Mouse (Mus musculus): ENCODE data around the gene Sart1.
"Not testable (repeated sequence)": the region's sequence is repeated elsewhere in the genome, so short reads cannot be mapped to it uniquely, and the experiment has no call there.

Sart1 gene

GRCm38 (mm10) chr19:5414534-5414957 is 26.0 kb upstream of the Sart1 start:
- no peak for DNase-seq (ENCODE audit: low spot score in 2 of 2)

GRCm38 (mm10) chr19:5413840-5414239 is 25.3 kb upstream of the Sart1 start:
- no peak for DNase-seq (ENCODE audit: low spot score in 2 of 2)

- DNase-seq (ENCODE audit: low spot score in 2 of 2) = no peak
Observed at GRCm38 (mm10) chr19:5411961-5412360, 23.5 kb upstream of the Sart1 start.

DNA sequence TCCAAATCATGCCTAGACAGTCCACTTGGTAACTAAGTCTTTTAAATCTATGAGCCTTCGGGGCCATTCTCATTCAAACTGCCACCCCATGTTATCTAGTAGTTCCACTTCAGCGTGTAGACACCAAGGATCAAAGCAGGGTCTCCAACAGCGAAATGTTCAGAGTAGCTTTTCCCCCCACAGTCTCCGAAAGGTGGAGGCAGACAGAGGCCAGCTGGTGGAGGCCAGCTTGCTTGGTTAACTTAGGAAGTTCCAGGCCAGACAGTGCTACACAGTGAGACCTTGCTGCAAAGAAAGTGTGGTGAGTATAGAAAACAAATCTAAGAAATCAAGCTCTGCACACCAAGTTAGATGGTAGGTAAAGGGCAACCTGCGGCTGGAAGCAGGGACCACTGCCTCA is 22.1 kb upstream of the Sart1 start:
- DNase-seq (ENCODE audit: low spot score in 2 of 2) = no peak

DNA sequence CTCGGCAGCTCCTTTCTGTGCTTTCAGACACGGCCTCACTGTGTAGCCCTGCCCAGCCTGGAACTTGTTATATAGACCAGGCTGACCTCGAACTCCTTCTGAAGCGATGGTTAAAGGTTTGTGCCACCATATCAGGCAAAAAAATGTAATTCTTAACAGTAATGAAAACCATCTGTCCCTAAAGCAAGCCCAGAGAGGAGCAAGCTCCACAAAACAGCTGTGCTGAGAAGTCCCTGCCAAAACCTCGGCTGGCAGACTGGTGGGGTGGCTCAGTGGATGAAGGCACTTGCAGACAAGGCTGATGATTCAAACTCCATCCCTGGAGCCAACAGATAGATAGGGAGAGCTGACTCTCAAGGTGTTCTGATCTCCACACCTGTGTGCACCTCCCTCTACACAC is 20.6 kb upstream of the Sart1 start:
- DNase-seq (ENCODE audit: low spot score in 2 of 2) = no peak

- DNase-seq (ENCODE audit: low spot score in 2 of 2) = no peak
Observed at GRCm38 (mm10) chr19:5408057-5409001, 19.8 kb upstream of the Sart1 start.

GRCm38 (mm10) chr19:5407133-5407532 is 18.6 kb upstream of the Sart1 start:
- DNase-seq (ENCODE audit: low spot score in 2 of 2) = no peak

GRCm38 (mm10) chr19:5406531-5407126 is 18.1 kb upstream of the Sart1 start:
- not testable (repeated sequence) for DNase-seq (ENCODE audit: low spot score in 2 of 2)

- no peak for DNase-seq (ENCODE audit: low spot score in 2 of 2)
Observed at GRCm38 (mm10) chr19:5405924-5406323, 17.4 kb upstream of the Sart1 start.

GRCm38 (mm10) chr19:5402293-5402692 is 13.8 kb upstream of the Sart1 start, which contains the start of gene Tsga10ip:
TSS of gene Tsga10ip (minus strand) at chr19:5402526.
- DNase-seq (ENCODE audit: low spot score in 2 of 2) = no peak

DNA sequence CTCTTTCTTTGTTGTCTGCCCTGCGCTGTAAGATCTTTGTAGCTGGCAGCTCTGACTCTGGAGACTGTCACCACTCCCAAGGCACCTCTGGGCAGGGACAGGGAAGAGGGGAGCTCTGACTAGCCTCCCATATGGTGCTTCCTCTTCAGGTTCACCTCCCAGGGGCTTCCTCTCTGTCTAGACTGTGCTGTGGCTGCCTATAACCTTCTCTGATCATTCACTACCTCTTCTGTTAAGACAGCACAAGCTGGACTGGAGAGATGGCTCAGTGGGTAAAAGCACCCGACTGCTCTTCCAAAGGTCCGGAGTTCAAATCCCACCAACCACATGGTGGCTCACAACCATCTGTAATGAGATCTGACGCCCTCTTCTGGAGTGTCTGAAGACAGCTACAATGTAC is 12.6 kb upstream of the Sart1 start:
- DNase-seq (ENCODE audit: low spot score in 2 of 2) = not testable (repeated sequence)

DNA sequence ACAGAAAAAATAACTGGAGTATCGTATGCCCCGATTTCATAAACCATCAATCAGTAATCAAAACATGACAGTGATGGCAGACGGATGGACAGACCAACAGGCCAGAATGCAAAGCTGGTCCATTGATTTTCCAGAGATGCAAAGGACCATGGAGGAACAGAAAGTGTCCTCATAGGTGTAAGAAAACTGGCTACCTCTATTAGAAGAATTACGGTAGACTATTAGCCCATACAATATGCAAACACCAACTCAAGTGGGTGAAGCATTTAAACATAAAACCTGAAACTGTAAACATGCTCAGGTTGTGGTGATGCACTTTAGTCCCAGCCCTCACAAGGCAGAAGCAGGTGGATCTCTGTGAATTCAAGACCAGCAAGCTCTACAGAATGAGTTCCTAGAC is 6.9 kb upstream of the Sart1 start:
- no peak for DNase-seq (ENCODE audit: low spot score in 2 of 2)

DNA sequence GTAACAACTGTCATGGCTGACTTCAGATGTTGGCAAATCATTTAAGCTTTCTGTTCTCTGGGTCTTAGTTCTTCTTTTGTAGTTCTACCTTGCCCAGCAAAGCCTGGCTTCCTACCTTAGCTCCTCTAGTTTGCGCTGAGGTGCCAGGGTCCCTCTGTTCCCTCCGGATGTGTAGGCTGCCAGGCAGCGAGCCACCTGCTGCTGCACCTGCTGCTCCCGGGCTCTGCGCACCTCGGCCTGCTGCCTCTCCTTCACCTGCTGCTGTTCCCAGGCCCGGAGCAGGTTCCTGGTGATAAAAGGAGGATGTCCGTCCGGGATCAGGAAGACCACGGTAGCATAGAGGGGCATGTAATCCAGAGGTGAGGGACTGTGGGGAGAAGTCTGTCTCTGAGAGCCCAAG is 5.7 kb upstream of the Sart1 start:
- DNase-seq (ENCODE audit: low spot score in 2 of 2) = no peak

- no peak for DNase-seq (ENCODE audit: low spot score in 2 of 2)
Observed at GRCm38 (mm10) chr19:5392892-5393291, 4.4 kb upstream of the Sart1 start.

DNA sequence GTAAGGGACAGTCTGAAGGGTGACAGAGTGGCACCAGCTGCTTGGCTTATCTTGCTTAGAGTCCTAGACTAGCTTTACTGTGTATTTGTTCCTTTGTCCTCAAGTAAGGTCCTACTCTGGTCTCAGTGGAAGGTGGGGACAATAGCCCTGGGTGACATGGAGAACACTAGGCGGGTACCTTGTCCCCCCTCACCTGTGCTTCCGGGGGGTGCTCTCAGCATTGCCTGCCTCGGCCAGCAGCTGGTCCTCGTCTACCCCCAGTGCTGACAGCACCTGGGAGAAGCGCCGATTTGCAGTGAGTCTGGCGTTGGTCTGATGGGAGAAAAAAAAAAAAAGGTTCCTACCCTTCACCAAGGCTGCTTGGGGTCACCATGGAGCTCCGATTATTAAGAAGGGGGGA is 1.9 kb upstream of the Sart1 start:
- no peak for DNase-seq (ENCODE audit: low spot score in 2 of 2)

DNA sequence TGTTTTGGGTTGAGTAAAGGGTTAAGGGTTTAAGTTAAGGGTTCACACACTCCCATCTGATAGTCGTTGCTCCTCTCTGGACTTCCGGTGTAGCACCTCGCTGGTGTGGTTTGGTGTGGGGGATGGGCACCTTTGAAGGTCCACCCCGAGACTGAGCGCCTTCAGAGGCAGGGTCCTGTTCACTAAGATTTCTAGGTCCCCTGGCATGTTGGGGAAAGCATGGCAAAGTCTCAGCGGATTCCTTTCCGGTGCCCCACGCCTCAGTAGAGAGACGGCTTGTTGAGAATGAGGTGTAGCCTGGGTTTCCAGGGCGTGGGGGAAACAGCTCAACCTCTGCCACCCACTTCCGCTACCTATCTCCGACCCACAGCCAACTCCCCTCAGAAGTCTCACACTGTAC is 1.1 kb upstream of the Sart1 start:
- DNase-seq (ENCODE audit: low spot score in 2 of 2) = no peak

DNA sequence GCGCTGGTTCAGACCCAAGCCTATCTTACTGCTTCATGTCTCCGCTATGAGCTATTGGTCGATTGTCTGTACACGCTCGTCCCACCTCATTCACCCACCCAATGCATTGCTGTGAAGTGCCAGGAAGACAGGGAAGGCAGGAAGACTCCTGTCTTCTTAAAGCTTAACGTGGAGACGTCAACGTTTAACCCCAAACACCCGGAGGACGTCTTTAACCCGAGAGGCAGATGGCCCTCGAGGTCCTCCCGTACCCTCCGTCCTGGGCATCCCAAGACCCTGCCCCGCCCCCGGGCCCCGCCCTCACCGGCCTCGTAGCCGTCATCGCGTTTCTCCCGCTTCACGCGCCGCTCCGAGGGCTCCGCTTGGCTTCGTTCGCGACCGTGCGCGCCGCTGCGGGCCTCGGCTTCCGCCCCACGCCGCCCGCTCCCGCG is 477 bp downstream of the Sart1 start:
- DNase-seq (ENCODE audit: low spot score in 2 of 2) = no peak

DNA sequence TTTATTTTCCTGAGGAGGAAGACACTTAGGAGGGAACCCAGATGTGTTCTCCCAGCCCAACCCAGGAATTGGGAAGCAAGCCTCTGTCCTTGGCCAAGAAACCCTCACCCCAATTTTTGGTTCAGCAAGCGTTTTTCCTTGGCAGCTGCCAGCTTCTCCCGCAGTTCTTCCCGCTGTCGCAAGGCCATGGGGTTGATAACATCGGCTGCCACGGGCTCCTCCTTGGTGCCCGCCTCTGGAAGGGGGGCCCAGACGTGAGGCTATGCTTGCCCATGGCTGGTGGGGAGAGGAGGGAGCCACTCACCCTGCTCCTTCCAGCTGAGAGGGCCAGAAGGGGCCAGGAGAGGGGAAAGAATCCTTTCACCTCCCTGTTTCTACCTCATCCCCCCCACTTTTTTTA is 3.8 kb downstream of the Sart1 start:
- DNase-seq (ENCODE audit: low spot score in 2 of 2) = no peak

DNA sequence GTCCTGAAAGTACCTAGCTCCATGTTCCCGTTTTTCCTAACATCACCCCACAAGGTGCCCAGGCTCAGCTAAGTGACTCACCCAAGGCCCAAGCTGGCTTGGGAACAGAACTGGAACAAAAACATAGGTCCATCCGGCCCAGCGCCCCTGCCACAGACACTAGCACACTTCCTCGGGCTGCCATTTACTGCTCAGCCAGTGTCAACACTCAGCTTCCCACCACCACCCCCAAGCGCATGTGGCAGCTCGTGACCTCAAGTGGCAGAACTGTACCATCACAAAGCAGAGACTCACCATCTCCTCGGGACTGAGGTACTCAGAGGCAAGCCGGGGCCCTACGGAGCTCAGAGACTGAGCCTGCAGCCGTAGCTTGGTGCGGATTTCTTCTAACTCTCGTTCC is 5.2 kb downstream of the Sart1 start:
- DNase-seq (ENCODE audit: low spot score in 2 of 2) = no peak

- no peak for DNase-seq (ENCODE audit: low spot score in 2 of 2)
Observed at GRCm38 (mm10) chr19:5377446-5377845, 11.1 kb downstream of the Sart1 start.

GRCm38 (mm10) chr19:5374748-5375147 is 13.8 kb downstream of the Sart1 start:
- DNase-seq (ENCODE audit: low spot score in 2 of 2) = no peak

GRCm38 (mm10) chr19:5374177-5374576 is 14.3 kb downstream of the Sart1 start:
- DNase-seq (ENCODE audit: low spot score in 2 of 2) = no peak

DNA sequence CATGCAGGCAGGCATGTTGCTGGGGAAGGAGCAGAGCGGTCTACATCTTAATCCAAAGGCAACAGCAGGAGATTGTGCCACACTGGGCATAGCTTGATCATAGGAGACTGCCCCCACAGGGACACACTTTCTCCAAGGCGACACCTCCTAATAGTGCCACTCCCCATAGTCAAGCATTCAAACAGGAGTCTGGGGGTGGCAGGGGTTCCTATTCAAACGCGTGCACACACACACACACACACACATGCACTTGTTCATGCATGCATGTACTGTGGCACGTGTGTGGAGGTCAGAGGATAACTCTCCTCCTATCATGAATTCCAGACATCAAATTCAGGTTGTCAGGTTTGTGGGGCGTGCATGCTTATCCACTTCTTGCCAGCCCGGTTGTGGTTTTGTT is 15.8 kb downstream of the Sart1 start:
- no peak for DNase-seq (ENCODE audit: low spot score in 2 of 2)

Measured in frontal cortex, postnatal 25 days (tissue).